Mouse (Mus musculus) neural tube, embryonic 12.5 days (tissue): ENCODE measurements around the gene Prnd. TPM values are rescaled to one million over a fixed set of nuclear protein-coding genes. Genes with fewer than 3 reads are reported as not detected.
A peak's percentile ranks its signal among the peaks of the same experiment; 100 is the strongest.

Source experiments
- ATAC-seq: fragments of 200-750 bp; cut with Nextera tagmentation; 2 replicates; pipeline ENCODE4 v1.8.0; 2017; ENCODE audit warnings: low read depth, mild to moderate bottlenecking, moderate TSS enrichment, moderate library complexity; ENCODE audit not compliant: low FRiP score
- H3K27ac ChIP-seq: fragments of 300-500 bp; sonication (generic); 2 replicates; pipeline ENCODE4 v1.5.1; 2016
- H3K27me3 ChIP-seq: fragments of 300-500 bp; sonication (generic); replicated peaks from 2 replicates; pipeline ENCODE4 v1.6.1; 2016; ENCODE audit warnings: mild to moderate bottlenecking
- H3K36me3 ChIP-seq: fragments of 300-500 bp; sonication (generic); 2 replicates; pipeline ENCODE4 v1.6.1; 2016; ENCODE audit warnings: mild to moderate bottlenecking
- H3K4me1 ChIP-seq: fragments of 300-500 bp; sonication (generic); 2 replicates; pipeline ENCODE4 v1.6.1; 2016
- H3K4me2 ChIP-seq: fragments of 300-500 bp; sonication (generic); replicated peaks from 2 replicates; pipeline ENCODE4 v1.6.1; 2016; ENCODE audit warnings: mild to moderate bottlenecking
- H3K4me3 ChIP-seq: fragments of 300-500 bp; sonication (generic); 2 replicates; pipeline ENCODE4 v1.5.1; 2016
- H3K9ac ChIP-seq: fragments of 300-500 bp; sonication (generic); 2 replicates; pipeline ENCODE4 v1.6.1; 2016; ENCODE audit warnings: mild to moderate bottlenecking
- H3K9me3 ChIP-seq: fragments of 300-500 bp; sonication (generic); 2 replicates; pipeline ENCODE4 v1.6.1; 2016; ENCODE audit warnings: mild to moderate bottlenecking
- WGBS: fragments of 180-500 bp; shearing (Covaris S2); methylation state at CpG from one replicate; pipeline ENCODE4 v1.1.7; 2016; 5-methylcytosine and 5-hydroxymethylcytosine counted together
- polyA plus RNA-seq: library from polyadenylated mRNA; unstranded; fragments of >200 nt; fragmentation: Nextera tagmentation; extraction: Ambion mirVana; gene quantifications from 2 replicates; pipeline ENCODE4 v1.2.1, GENCODE M21; 2016

Prnd gene
- polyA plus RNA-seq, 1 experiment from 2014 or later: 11.0 TPM

GRCm38 (mm10) chr2:131944370-131944769 lies 6.3 kb upstream of the Prnd start:
- H3K4me2 ChIP-seq: no peak overlapping the region
- ATAC-seq: no peak
- H3K4me1 ChIP-seq: no peaks in the 10 kb centered on the region
- no peaks in the 10 kb centered on the region for H3K9me3 ChIP-seq
- no peak overlapping the region for H3K4me3 ChIP-seq
- WGBS: 21% methylated on average over 1 of the region's 1 CpGs
- H3K27me3 ChIP-seq: no peaks in the 10 kb centered on the region
- no peak overlapping the region for H3K9ac ChIP-seq
- H3K27ac ChIP-seq: no peak overlapping the region
- no peaks in the 10 kb centered on the region for H3K36me3 ChIP-seq

GRCm38 (mm10) chr2:131945225-131945624 lies 5.4 kb upstream of the Prnd start:
- no peaks in the 10 kb centered on the region for H3K4me1 ChIP-seq
- WGBS: 92% methylated on average over 8 of the region's 8 CpGs
- no peak overlapping the region for H3K9ac ChIP-seq
- H3K27ac ChIP-seq: no peak overlapping the region
- H3K4me3 ChIP-seq: no peak overlapping the region
- no peak overlapping the region for H3K4me2 ChIP-seq
- no peaks in the 10 kb centered on the region for H3K9me3 ChIP-seq
- H3K36me3 ChIP-seq: no peaks in the 10 kb centered on the region
- no peaks in the 10 kb centered on the region for H3K27me3 ChIP-seq
- no peak for ATAC-seq

GRCm38 (mm10) chr2:131945765-131946164 lies 4.9 kb upstream of the Prnd start:
- no peaks in the 10 kb centered on the region for H3K9me3 ChIP-seq
- H3K4me3 ChIP-seq: no peak overlapping the region
- ATAC-seq: no peak
- H3K4me2 ChIP-seq: no peak overlapping the region
- no peak overlapping the region for H3K9ac ChIP-seq
- H3K4me1 ChIP-seq: no peaks in the 10 kb centered on the region; the same call in 1 of the 2 replicates
- 91% methylated on average over 6 of the region's 6 CpGs for WGBS
- H3K36me3 ChIP-seq: no peaks in the 10 kb centered on the region
- H3K27me3 ChIP-seq: no peaks in the 10 kb centered on the region
- no peak overlapping the region for H3K27ac ChIP-seq

GRCm38 (mm10) chr2:131946351-131946750 lies 4.3 kb upstream of the Prnd start:
- Histone ChIP-seq H3K27ac (no peak overlapping the region), H3K4me3 (no peak overlapping the region), H3K36me3 (no peaks in the 10 kb centered on the region), H3K9me3 (no peaks in the 10 kb centered on the region), H3K27me3 (no peaks in the 10 kb centered on the region), H3K9ac (no peak overlapping the region), H3K4me2 (no peak overlapping the region), H3K4me1 (no peaks in the 10 kb centered on the region; the same call in 1 of the 2 replicates)
- 93% methylated on average over 16 of the region's 16 CpGs for WGBS
- ATAC-seq: no peak

GRCm38 (mm10) chr2:131948156-131948555 lies 2.5 kb upstream of the Prnd start:
- no peaks in the 10 kb centered on the region for H3K36me3 ChIP-seq
- no peak for ATAC-seq
- H3K9ac ChIP-seq: no peak overlapping the region
- no peak overlapping the region for H3K4me2 ChIP-seq
- WGBS: 87% methylated on average over 3 of the region's 3 CpGs
- H3K9me3 ChIP-seq: no peaks in the 10 kb centered on the region
- no peak overlapping the region for H3K27ac ChIP-seq
- no peak overlapping the region for H3K4me3 ChIP-seq
- H3K4me1 ChIP-seq: peaks cover 6% of the 10 kb centered on the region
- H3K27me3 ChIP-seq: peaks cover 12% of the 10 kb centered on the region

GRCm38 (mm10) chr2:131948916-131949639 lies 1.6 kb upstream of the Prnd start:
- Histone ChIP-seq H3K36me3 (no peaks in the 10 kb centered on the region), H3K27ac (no peak overlapping the region), H3K4me3 (no peak overlapping the region), H3K4me1 (peaks cover 8% of the 10 kb centered on the region), H3K4me2 (no peak overlapping the region), H3K27me3 (peaks cover 21% of the 10 kb centered on the region), H3K9me3 (no peaks in the 10 kb centered on the region), H3K9ac (no peak overlapping the region)
- WGBS: 83% methylated on average over 11 of the region's 11 CpGs
- no peak for ATAC-seq

- WGBS: 51% methylated on average over 9 of the region's 9 CpGs
- Histone ChIP-seq H3K36me3 (no peaks in the 10 kb centered on the region), H3K4me1 (peaks cover 9% of the 10 kb centered on the region), H3K9me3 (no peaks in the 10 kb centered on the region), H3K27ac (no peak overlapping the region), H3K4me2 (no peak overlapping the region), H3K9ac (no peak overlapping the region), H3K27me3 (peaks cover 29% of the 10 kb centered on the region), H3K4me3 (no peak overlapping the region)
- ATAC-seq: peak; percentile 39; the same call in 1 of the 2 replicates
These were observed 679 bp upstream of the Prnd start for GRCm38 (mm10) chr2:131949767-131950597.

GRCm38 (mm10) chr2:131952456-131952855 lies 1.8 kb downstream of the Prnd start:
- peaks cover 14% of the 10 kb centered on the region for H3K4me1 ChIP-seq
- 55% methylated on average over 2 of the region's 2 CpGs for WGBS
- H3K9ac ChIP-seq: no peak overlapping the region
- no peaks in the 10 kb centered on the region for H3K9me3 ChIP-seq
- H3K27ac ChIP-seq: no peak overlapping the region
- H3K27me3 ChIP-seq: peaks cover 29% of the 10 kb centered on the region
- no peak overlapping the region for H3K4me3 ChIP-seq
- ATAC-seq: no peak
- no peaks in the 10 kb centered on the region for H3K36me3 ChIP-seq
- no peak overlapping the region for H3K4me2 ChIP-seq

GRCm38 (mm10) chr2:131952961-131953538 lies 2.4 kb downstream of the Prnd start:
- Histone ChIP-seq H3K36me3 (no peaks in the 10 kb centered on the region), H3K27ac (no peak overlapping the region), H3K27me3 (peaks cover 29% of the 10 kb centered on the region), H3K4me1 (peaks cover 14% of the 10 kb centered on the region), H3K4me2 (peak overlapping the region; percentile 44), H3K4me3 (no peak overlapping the region), H3K9ac (0 out of 2 replicates have a peak overlapping the region, but pooled peaks have one; percentile 3), H3K9me3 (no peaks in the 10 kb centered on the region)
- 12% methylated on average over 29 of the region's 29 CpGs for WGBS
- ATAC-seq: no peak

- no peak for ATAC-seq
- 86% methylated on average over 4 of the region's 4 CpGs for WGBS
These were observed 3.0 kb downstream of the Prnd start for GRCm38 (mm10) chr2:131953711-131954110.

GRCm38 (mm10) chr2:131954835-131955234 lies 4.2 kb downstream of the Prnd start:
- Histone ChIP-seq H3K36me3 (no peaks in the 10 kb centered on the region), H3K4me1 (peaks cover 14% of the 10 kb centered on the region), H3K9me3 (no peaks in the 10 kb centered on the region), H3K4me2 (peak overlapping the region; percentile 65), H3K9ac (0 out of 2 replicates have a peak overlapping the region, but pooled peaks have one; percentile 8), H3K27me3 (peaks cover 29% of the 10 kb centered on the region), H3K4me3 (peak overlapping the region; percentile 34), H3K27ac (no peak overlapping the region)
- WGBS: 57% methylated on average over 9 of the region's 9 CpGs
- peak; percentile 52; the same call in 1 of the 2 replicates for ATAC-seq

More at GRCm38 (mm10) chr2:131953711-131954110, 3.0 kb downstream of the Prnd start:
- Histone ChIP-seq H3K4me3 (no peak overlapping the region), H3K27me3 (peaks cover 29% of the 10 kb centered on the region), H3K9ac (no peak overlapping the region), H3K4me2 (peak overlapping the region; percentile 44; the same call in 1 of the 2 replicates), H3K36me3 (no peaks in the 10 kb centered on the region), H3K4me1 (peaks cover 14% of the 10 kb centered on the region), H3K9me3 (no peaks in the 10 kb centered on the region), H3K27ac (no peak overlapping the region)

- H3K4me2 ChIP-seq: peak overlapping the region; percentile 65
- no peaks in the 10 kb centered on the region for H3K9me3 ChIP-seq
- 5% methylated on average over 17 of the region's 17 CpGs for WGBS
- peaks cover 29% of the 10 kb centered on the region for H3K27me3 ChIP-seq
- H3K4me1 ChIP-seq: peaks cover 14% of the 10 kb centered on the region
- peak overlapping the region; percentile 34 for H3K4me3 ChIP-seq
- no peak overlapping the region for H3K27ac ChIP-seq
- ATAC-seq: peak; percentile 48
- 0 out of 2 replicates have a peak overlapping the region, but pooled peaks have one; percentile 8 for H3K9ac ChIP-seq
- no peaks in the 10 kb centered on the region for H3K36me3 ChIP-seq
These were observed 4.6 kb downstream of the Prnd start for GRCm38 (mm10) chr2:131955264-131955663.
